Mouse (Mus musculus): ENCODE measurements around the gene C3.

Gene C3

GRCm38 (mm10) chr17:57249186-57250181, 21.5 kb upstream of the C3 start, which contains the start of gene Trip10:
TSS of gene Trip10 (plus strand) at chr17:57249455.
- DNase-seq (ENCODE audit: low read depth): peak; percentile 98

GRCm38 (mm10) chr17:57248771-57249170, 20.8 kb upstream of the C3 start:
- no peak for DNase-seq (ENCODE audit: low read depth)

GRCm38 (mm10) chr17:57248201-57248699, 20.3 kb upstream of the C3 start, which contains the start of gene Gpr108:
TSS of gene Gpr108 (minus strand) at chr17:57248446.
- peak; percentile 94 for DNase-seq (ENCODE audit: low read depth)

GRCm38 (mm10) chr17:57247393-57248200, 19.7 kb upstream of the C3 start:
- DNase-seq (ENCODE audit: low read depth): peak; percentile 97

- DNase-seq (ENCODE audit: low read depth): peak; percentile 72
Measured at GRCm38 (mm10) chr17:57246663-57247392, 18.9 kb upstream of the C3 start.

GRCm38 (mm10) chr17:57245311-57245929, 17.5 kb upstream of the C3 start:
- no peak for DNase-seq (ENCODE audit: low read depth)

GRCm38 (mm10) chr17:57243650-57244370, 15.9 kb upstream of the C3 start:
- no peak for DNase-seq (ENCODE audit: low read depth)

- DNase-seq (ENCODE audit: low read depth): no peak
Measured at GRCm38 (mm10) chr17:57237181-57237580, 9.2 kb upstream of the C3 start.

GRCm38 (mm10) chr17:57235803-57236202, 7.9 kb upstream of the C3 start:
- DNase-seq (ENCODE audit: low read depth): no peak

GRCm38 (mm10) chr17:57234254-57234928, 6.5 kb upstream of the C3 start:
- DNase-seq (ENCODE audit: low read depth): peak; percentile 32

- no peak for DNase-seq (ENCODE audit: low read depth)
Measured at GRCm38 (mm10) chr17:57233038-57233437, 5.1 kb upstream of the C3 start.

- DNase-seq (ENCODE audit: low read depth): no peak
Measured at GRCm38 (mm10) chr17:57232200-57232599, 4.3 kb upstream of the C3 start.

- DNase-seq (ENCODE audit: low read depth): peak; percentile 83
Measured at GRCm38 (mm10) chr17:57231321-57231771, 3.4 kb upstream of the C3 start.

- peak; percentile 81 for DNase-seq (ENCODE audit: low read depth)
Measured at GRCm38 (mm10) chr17:57230728-57231125, 2.8 kb upstream of the C3 start.

- DNase-seq (ENCODE audit: low read depth): no peak
Measured at GRCm38 (mm10) chr17:57229851-57230727, 2.2 kb upstream of the C3 start.

- DNase-seq (ENCODE audit: low read depth): no peak
Measured at GRCm38 (mm10) chr17:57228873-57229272, 937 bp upstream of the C3 start.

GRCm38 (mm10) chr17:57227468-57227867, 468 bp downstream of the C3 start:
- no peak for DNase-seq (ENCODE audit: low read depth)

GRCm38 (mm10) chr17:57223313-57223712, 4.6 kb downstream of the C3 start:
- DNase-seq (ENCODE audit: low read depth): no peak

GRCm38 (mm10) chr17:57221911-57222310, 6.0 kb downstream of the C3 start:
- no peak for DNase-seq (ENCODE audit: low read depth)

Data from NIH3T3 (cell line).